Mouse (Mus musculus) ES-E14 (cell line): ENCODE measurements around the gene Calml3.

Source experiments
- HCFC1 ChIP-seq: IDR thresholded peaks from 2 replicates; pipeline ENCODE4 v1.6.1; 2012; ENCODE audit warnings: low read length, inconsistent platforms, borderline replicate concordance; ENCODE audit not compliant: insufficient read depth
- ZC3H11A ChIP-seq: IDR thresholded peaks from 2 replicates; pipeline ENCODE4 v1.6.1; 2012; ENCODE audit warnings: low read depth, mild to moderate bottlenecking, inconsistent platforms, low read length, borderline replicate concordance

GRCm38 (mm10) chr13:3831994-3832393 lies 27.9 kb upstream of the Calml3 start:
- TF ChIP-seq HCFC1, result no peak
- no peak for TF ChIP-seq ZC3H11A
